Mouse (Mus musculus): ENCODE results near the gene Xxylt1.
A peak's percentile ranks its signal among the peaks of the same experiment; 100 is the strongest.

Gene Xxylt1

GRCm38 (mm10) chr16:30956141-30956540 lies 125.1 kb downstream of the Xxylt1 start:
- no peak for DNase-seq (ENCODE audit: low read depth, low spot score)

DNA sequence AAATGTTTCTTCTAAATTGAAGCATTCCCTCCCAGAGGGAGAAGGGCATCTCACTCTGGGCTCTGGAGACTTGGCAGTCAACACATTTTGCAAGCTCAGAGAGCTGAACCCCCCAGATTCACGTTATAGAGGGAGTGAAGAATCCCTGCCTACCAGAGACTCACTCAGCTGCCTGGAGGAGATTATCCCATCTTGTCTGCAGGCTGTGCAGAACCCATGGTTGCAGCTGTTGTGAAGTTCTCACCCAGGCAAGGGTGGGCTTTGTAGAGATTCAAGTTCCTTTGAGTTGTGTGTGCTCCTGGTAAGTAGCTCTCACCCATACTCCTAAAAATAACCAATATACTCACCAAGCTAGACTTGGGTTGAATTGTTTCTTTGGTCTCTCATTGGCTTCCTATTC lies 132.6 kb downstream of the Xxylt1 start:
- DNase-seq (ENCODE audit: low read depth, low spot score), result peak; percentile 61

DNA sequence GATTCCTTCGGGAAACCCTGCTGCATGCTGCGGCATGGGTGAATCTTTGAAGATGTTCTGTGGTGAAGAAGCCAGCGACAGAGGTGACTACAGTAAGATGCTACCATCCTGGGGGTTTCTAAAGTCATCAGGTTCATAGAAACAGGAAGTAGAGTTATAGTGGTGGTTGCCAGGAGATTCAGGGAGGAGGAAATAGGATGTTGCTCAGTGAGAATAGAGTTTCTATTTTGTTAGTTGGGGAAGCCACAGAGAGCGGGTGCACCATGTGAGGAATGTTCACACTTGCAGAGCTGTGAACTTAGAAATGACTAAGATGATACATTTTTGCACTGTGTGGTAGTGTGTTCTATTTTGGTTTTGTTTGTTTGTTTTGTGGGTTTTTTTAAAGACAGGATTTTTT lies 133.0 kb downstream of the Xxylt1 start:
- DNase-seq (ENCODE audit: low read depth, low spot score), result peak; percentile 75

DNA sequence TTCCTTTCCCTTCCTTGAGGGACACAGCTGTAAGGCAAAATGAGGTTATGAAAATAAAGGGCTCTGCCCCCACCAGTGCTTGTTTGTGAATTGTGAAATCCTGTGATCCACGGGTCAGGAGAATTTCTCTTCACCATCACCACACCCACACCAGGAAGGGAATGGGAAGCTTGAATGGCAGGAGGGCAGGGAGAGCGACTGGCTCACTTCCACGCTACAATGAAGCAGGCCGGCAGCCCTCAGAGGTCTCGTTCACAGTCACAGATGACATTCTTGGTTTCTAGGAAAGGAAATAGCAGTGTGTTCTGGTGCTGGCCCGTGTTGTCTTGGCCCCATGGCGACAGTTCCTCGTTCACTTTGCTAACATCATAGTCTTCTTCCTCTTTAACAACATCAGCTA lies 136.3 kb downstream of the Xxylt1 start:
- no peak for DNase-seq (ENCODE audit: low read depth, low spot score)

GRCm38 (mm10) chr16:30943919-30944318 lies 137.3 kb downstream of the Xxylt1 start:
- no peak for DNase-seq (ENCODE audit: low read depth, low spot score)

DNA sequence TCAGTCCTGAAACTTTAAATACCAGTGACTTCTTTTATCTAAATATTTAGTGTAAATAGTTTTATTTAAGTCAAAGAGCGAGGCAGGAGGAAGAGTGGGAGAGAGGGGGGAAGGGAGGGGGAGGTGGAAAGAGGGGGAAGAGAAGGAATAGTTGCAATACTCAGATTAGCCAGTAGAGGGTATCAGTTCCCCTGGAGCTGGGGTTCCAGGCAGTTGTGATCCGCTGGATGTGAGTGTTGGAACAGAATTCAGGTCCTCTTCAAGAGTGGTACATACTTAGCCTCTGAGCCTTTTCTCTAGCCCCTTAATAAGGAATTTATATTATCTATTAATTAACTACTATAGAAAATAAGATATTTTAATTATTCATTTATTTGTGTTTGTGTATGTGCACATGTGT lies 140.5 kb downstream of the Xxylt1 start:
- no peak for DNase-seq (ENCODE audit: low read depth, low spot score)

DNA sequence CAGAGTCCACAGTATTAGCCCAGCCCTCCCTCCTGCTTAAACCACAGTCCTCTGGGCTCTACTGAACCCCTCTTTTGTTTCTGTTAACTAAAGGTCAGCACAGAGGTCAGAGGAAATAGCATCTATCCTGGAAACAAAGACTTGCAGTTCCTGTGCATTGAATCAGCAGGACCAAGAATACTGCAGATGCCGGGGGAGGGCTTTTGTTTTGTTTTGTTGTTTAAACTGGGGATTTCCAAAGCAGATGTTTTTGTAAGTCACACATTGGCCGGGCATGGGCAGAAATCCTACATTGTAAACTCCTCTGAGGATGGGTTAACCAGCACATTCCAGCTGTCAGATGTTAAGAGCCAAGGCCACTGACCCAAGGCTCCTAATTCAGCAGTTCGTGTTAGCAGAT lies 141.3 kb downstream of the Xxylt1 start:
- no peak for DNase-seq (ENCODE audit: low read depth, low spot score)

DNA sequence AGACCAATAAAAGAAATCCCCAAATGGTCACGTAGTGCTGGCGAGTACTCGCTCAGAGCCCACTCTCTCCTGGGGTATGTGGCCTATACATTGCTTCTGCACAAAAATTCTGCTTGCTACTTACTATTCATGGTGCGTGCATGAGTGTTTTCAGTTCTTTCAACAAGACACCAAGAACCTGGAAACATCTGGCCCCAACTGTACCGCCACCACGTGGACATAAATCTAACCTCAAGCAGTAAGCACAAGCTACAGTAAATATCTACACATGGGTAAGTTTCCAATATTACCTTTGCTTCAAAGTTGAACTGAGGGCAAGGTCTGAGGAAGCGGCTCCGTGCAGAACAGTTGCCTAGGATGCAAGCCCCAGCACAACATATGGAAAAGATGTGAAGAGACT lies 142.0 kb downstream of the Xxylt1 start:
- DNase-seq (ENCODE audit: low read depth, low spot score), result no peak

- no peak for DNase-seq (ENCODE audit: low read depth, low spot score)
Observed at GRCm38 (mm10) chr16:30938664-30939063, 142.6 kb downstream of the Xxylt1 start.

- DNase-seq (ENCODE audit: low read depth, low spot score), result no peak
Observed at GRCm38 (mm10) chr16:30937665-30938064, 143.6 kb downstream of the Xxylt1 start.

- no peak for DNase-seq (ENCODE audit: low read depth, low spot score)
Observed at GRCm38 (mm10) chr16:30936471-30936870, 144.8 kb downstream of the Xxylt1 start.

- DNase-seq (ENCODE audit: low read depth, low spot score), result no peak
Observed at GRCm38 (mm10) chr16:30936012-30936461, 145.2 kb downstream of the Xxylt1 start.

- DNase-seq (ENCODE audit: low read depth, low spot score), result no peak
Observed at GRCm38 (mm10) chr16:30934967-30935690, 146.1 kb downstream of the Xxylt1 start.

DNA sequence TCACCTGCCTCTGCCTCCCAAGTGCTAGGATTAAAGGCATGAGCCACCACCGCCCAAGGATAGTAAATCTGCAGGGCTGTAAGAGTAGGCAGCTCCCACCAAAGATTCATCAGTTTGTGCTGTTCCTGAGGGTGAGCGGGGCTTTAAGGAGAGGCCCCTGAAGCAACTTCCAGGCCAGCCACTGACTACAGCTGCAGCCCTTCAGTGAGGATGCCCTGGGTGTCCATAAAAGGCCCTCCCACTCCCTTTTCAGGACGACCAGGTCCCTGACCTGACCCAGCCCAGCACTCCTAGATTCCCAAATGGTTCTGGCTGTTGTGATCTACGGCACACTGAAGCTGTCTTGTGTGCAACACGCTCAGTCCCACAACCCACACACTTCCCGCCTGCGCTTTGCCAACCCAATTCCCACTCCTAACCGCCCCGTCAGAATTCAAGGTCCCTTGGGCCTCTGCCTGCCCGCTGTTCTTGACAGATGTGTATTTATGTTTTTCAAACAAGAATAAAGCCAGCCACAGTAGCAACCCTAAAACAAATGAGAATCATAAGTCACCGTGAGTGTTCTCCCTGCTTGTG lies 146.9 kb downstream of the Xxylt1 start:
- no peak for DNase-seq (ENCODE audit: low read depth, low spot score)

DNA sequence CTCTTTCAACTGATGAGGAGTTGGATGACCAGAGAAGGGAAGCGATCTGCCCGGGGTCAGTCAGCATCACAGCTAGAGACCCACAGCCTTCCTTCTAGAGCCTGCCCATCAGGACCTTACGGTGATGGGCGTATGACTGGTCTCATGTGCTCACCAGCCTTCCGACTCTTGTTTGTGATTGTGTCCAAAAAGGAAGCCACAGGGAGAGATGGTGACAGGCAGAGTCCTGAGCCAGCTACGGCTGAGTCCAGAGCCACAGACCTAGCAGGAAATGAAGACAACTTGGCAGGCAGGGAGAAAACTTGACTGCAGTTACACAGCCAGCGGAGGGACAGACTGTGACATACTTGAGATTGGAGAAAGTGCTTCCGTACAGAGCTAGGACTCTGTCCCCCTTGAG lies 147.9 kb downstream of the Xxylt1 start:
- no peak for DNase-seq (ENCODE audit: low read depth, low spot score)

DNA sequence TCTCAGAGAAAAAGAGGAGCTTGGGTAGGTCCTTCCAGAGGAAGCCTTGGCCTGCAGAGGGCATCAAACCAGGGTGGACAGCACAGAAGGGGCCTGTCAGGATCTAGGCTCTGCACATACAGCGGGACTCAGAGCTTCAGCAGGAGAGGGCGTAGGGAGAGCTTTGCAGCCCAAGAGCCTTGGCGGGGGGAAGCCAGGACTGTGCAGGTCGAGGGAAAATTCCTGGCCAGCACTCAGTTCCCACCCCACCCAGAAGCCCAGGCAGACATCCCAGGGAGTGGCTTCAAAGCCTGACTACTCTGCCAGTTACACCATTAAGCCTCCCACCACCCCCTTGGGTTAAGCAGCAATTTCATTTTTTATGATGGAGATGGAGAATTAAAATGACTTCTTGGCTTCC lies 148.4 kb downstream of the Xxylt1 start:
- no peak for DNase-seq (ENCODE audit: low read depth, low spot score)

DNA sequence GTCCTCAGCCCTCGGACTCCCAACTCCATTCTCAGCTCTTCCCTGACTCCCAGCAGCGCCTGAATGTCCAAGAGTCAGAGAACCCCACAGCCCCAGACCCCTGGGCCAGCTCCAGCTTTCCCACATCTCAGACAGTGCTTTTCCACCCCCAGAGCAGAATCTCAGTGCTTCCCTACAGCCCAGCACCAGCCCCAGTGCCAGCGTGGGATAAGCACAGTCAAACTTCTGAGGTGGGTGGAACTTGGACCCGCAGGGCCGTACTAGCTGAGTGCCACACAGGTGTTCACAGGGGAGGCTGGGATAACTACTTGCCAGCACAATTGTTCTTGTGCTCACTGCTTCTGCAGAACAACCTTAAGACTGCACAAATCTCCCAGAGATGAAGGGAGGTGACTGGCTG lies 149.0 kb downstream of the Xxylt1 start:
- no peak for DNase-seq (ENCODE audit: low read depth, low spot score)

GRCm38 (mm10) chr16:30929165-30929564 lies 152.1 kb downstream of the Xxylt1 start:
- peak; percentile 90 for DNase-seq (ENCODE audit: low read depth, low spot score)

DNA sequence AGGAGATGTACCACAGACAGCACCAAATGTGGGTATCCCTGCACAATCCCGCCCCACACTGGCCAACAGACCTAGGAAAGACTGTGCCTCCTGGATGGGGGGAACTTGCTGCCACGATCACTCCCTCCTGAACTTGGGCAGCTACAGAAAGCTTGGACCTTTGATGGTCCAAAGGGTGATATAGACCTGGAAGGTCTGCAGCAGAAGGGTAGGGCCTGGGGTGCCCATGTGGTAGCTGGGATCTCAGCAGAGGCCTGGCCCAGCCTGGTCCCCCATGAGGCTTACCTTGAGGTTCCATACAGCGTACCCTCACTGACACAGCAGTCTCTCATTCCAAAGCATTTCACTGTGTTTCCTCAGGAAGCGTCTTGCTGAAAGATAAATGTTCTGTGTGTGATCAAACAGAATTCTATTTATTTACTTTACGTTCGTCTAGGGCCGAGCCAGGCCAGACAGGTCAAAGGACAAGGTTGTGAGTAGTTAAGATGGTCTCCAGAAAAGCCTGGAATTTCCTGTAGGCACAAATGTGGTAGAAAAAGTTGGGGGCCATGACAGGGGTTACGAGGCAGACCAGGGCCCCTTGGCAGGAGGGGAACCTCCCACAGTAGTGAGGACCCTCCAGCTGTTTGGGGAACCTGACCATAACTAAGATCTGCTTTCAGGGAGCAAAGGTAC lies 153.0 kb downstream of the Xxylt1 start:
- DNase-seq (ENCODE audit: low read depth, low spot score), result no peak

- DNase-seq (ENCODE audit: low read depth, low spot score), result no peak
Observed at GRCm38 (mm10) chr16:30925496-30925895, 155.7 kb downstream of the Xxylt1 start.

DNA sequence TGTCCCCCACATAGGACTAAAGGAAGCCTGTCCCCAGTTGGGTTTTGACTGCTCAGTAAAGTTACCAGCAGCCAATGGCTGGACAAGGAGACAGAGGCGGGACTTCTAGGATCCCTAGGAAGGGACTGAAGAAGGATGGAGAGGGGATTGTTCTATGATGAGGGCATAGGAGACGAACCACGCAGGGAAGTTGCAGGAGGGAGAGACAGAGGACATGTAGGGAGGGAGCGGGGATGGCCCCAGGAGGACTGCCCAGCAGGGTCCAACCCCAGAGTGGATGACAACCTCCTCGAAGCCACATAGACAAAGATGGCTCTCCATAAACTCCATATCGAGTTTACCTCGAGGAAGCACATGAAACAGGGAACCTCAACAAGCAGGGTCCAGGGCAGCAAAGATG lies 157.3 kb downstream of the Xxylt1 start:
- no peak for DNase-seq (ENCODE audit: low read depth, low spot score)

GRCm38 (mm10) chr16:30922548-30922947 lies 158.7 kb downstream of the Xxylt1 start:
- no peak for DNase-seq (ENCODE audit: low read depth, low spot score)

GRCm38 (mm10) chr16:30918866-30919265 lies 162.4 kb downstream of the Xxylt1 start:
- no peak for DNase-seq (ENCODE audit: low read depth, low spot score)
